Mouse (Mus musculus) midbrain, embryonic 16.5 days (tissue): ENCODE data around the gene Hivep3. TPM values are rescaled to one million over a fixed set of nuclear protein-coding genes. Genes with fewer than 3 reads are reported as not detected.

Experiments used
- ATAC-seq: fragments of 200-750 bp; cut with Nextera tagmentation; 2 replicates; pipeline ENCODE4 v1.8.0; 2017; ENCODE audit warnings: moderate TSS enrichment
- H3K27ac ChIP-seq: fragments of 300-500 bp; sonication (generic); 2 replicates; pipeline ENCODE4 v1.5.1; 2014; ENCODE audit warnings: mild to moderate bottlenecking, low read length, mixed read lengths
- H3K27me3 ChIP-seq: fragments of 300-500 bp; sonication (generic); 2 replicates; pipeline ENCODE4 v1.6.1; 2014; ENCODE audit warnings: low read depth, low read length, mixed read lengths; ENCODE audit not compliant: control insufficient read depth, insufficient read depth
- H3K36me3 ChIP-seq: fragments of 300-500 bp; sonication (generic); 2 replicates; pipeline ENCODE4 v1.6.1; 2014; ENCODE audit warnings: mild to moderate bottlenecking, low read length, moderate library complexity, mixed read lengths; ENCODE audit not compliant: control insufficient read depth, insufficient read depth
- H3K4me1 ChIP-seq: fragments of 300-500 bp; sonication (generic); 2 replicates; pipeline ENCODE4 v1.6.1; 2014; ENCODE audit warnings: mild to moderate bottlenecking, low read length, mixed read lengths; ENCODE audit not compliant: control insufficient read depth, insufficient read depth
- H3K4me2 ChIP-seq: fragments of 300-500 bp; sonication (generic); 2 replicates; pipeline ENCODE4 v1.6.1; 2014; ENCODE audit warnings: mild to moderate bottlenecking, low read length, mixed read lengths
- H3K4me3 ChIP-seq: fragments of 300-500 bp; sonication (generic); 2 replicates; pipeline ENCODE4 v1.5.1; 2014; ENCODE audit warnings: low read depth, mild to moderate bottlenecking, low read length, moderate library complexity, mixed read lengths
- H3K9ac ChIP-seq: fragments of 300-500 bp; sonication (generic); 2 replicates; pipeline ENCODE4 v1.6.1; 2014; ENCODE audit warnings: low read depth, low read length, mixed read lengths
- H3K9me3 ChIP-seq: fragments of 300-500 bp; sonication (generic); replicated peaks from 2 replicates; pipeline ENCODE4 v1.6.1; 2014; ENCODE audit warnings: mild to moderate bottlenecking, low read length, mixed read lengths; ENCODE audit not compliant: control insufficient read depth, poor library complexity, severe bottlenecking
- WGBS: fragments of 180-500 bp; shearing (Covaris S2); extraction: QIAGEN DNeasy Blood & Tissue Kit; methylation state at CpG from one replicate; pipeline ENCODE4 v1.1.7; 2014; 5-methylcytosine and 5-hydroxymethylcytosine counted together
- polyA plus RNA-seq: library from polyadenylated mRNA; unstranded; fragments of >200 nt; fragmentation: Nextera tagmentation; extraction: Ambion mirVana; gene quantifications from 2 replicates; pipeline ENCODE4 v1.2.1, GENCODE M21; 2015

The Hivep3 gene
- polyA plus RNA-seq, 1 experiment from 2014 or later = 20.2 TPM

GRCm38 (mm10) chr4:119750681-119751211 lies 17.2 kb downstream of the Hivep3 start:
- H3K4me1 ChIP-seq = no peaks in the 10 kb centered on the region
- no peak for ATAC-seq
- no peak overlapping the region for H3K4me3 ChIP-seq
- H3K4me2 ChIP-seq = no peak overlapping the region
- WGBS = 91% methylated on average over 6 of the region's 6 CpGs
- no peaks in the 10 kb centered on the region for H3K27me3 ChIP-seq
- no peak overlapping the region for H3K27ac ChIP-seq
- no peaks in the 10 kb centered on the region for H3K36me3 ChIP-seq
- H3K9ac ChIP-seq = no peak overlapping the region
- no peaks in the 10 kb centered on the region for H3K9me3 ChIP-seq

GRCm38 (mm10) chr4:119751408-119752006 lies 17.9 kb downstream of the Hivep3 start:
- Histone ChIP-seq H3K27me3 (no peaks in the 10 kb centered on the region), H3K4me1 (no peaks in the 10 kb centered on the region), H3K9me3 (no peaks in the 10 kb centered on the region), H3K9ac (no peak overlapping the region), H3K27ac (no peak overlapping the region), H3K4me2 (no peak overlapping the region), H3K36me3 (no peaks in the 10 kb centered on the region), H3K4me3 (no peak overlapping the region)
- no peak for ATAC-seq
- 61% methylated on average over 2 of the region's 2 CpGs for WGBS

- no peak for ATAC-seq
- WGBS = 89% methylated on average over 4 of the region's 4 CpGs
- no peak overlapping the region for H3K27ac ChIP-seq
- no peak overlapping the region for H3K4me2 ChIP-seq
- H3K9ac ChIP-seq = no peak overlapping the region
- no peaks in the 10 kb centered on the region for H3K4me1 ChIP-seq
- H3K4me3 ChIP-seq = no peak overlapping the region
- H3K9me3 ChIP-seq = no peaks in the 10 kb centered on the region
- no peaks in the 10 kb centered on the region for H3K27me3 ChIP-seq
- H3K36me3 ChIP-seq = no peaks in the 10 kb centered on the region
Observed at GRCm38 (mm10) chr4:119759574-119760233, 26.1 kb downstream of the Hivep3 start.

GRCm38 (mm10) chr4:119760820-119761219 lies 27.2 kb downstream of the Hivep3 start:
- H3K4me2 ChIP-seq = no peak overlapping the region
- H3K36me3 ChIP-seq = no peaks in the 10 kb centered on the region
- no peak for ATAC-seq
- no peak overlapping the region for H3K9ac ChIP-seq
- no peak overlapping the region for H3K27ac ChIP-seq
- no peak overlapping the region for H3K4me3 ChIP-seq
- H3K4me1 ChIP-seq = no peaks in the 10 kb centered on the region
- WGBS = 82% methylated on average over 7 of the region's 7 CpGs
- H3K27me3 ChIP-seq = no peaks in the 10 kb centered on the region; the same call in 1 of the 2 replicates
- no peaks in the 10 kb centered on the region for H3K9me3 ChIP-seq

GRCm38 (mm10) chr4:119761459-119762121 lies 28.0 kb downstream of the Hivep3 start:
- Histone ChIP-seq H3K4me1 (no peaks in the 10 kb centered on the region), H3K4me2 (no peak overlapping the region), H3K27me3 (no peaks in the 10 kb centered on the region; the same call in 1 of the 2 replicates), H3K9me3 (no peaks in the 10 kb centered on the region), H3K36me3 (no peaks in the 10 kb centered on the region), H3K27ac (no peak overlapping the region), H3K4me3 (no peak overlapping the region), H3K9ac (no peak overlapping the region)
- no peak for ATAC-seq
- 81% methylated on average over 9 of the region's 9 CpGs for WGBS

GRCm38 (mm10) chr4:119762171-119762570 lies 28.6 kb downstream of the Hivep3 start:
- ATAC-seq = no peak
- Histone ChIP-seq H3K9ac (no peak overlapping the region), H3K4me3 (no peak overlapping the region), H3K36me3 (no peaks in the 10 kb centered on the region), H3K27ac (no peak overlapping the region), H3K27me3 (no peaks in the 10 kb centered on the region; the same call in 1 of the 2 replicates), H3K4me1 (no peaks in the 10 kb centered on the region), H3K9me3 (no peaks in the 10 kb centered on the region), H3K4me2 (no peak overlapping the region)
- WGBS = 89% methylated on average over 2 of the region's 2 CpGs

GRCm38 (mm10) chr4:119768046-119768445 lies 34.5 kb downstream of the Hivep3 start:
- Histone ChIP-seq H3K9me3 (no peaks in the 10 kb centered on the region), H3K27me3 (no peaks in the 10 kb centered on the region; the same call in 1 of the 2 replicates), H3K4me1 (no peaks in the 10 kb centered on the region), H3K36me3 (no peaks in the 10 kb centered on the region), H3K4me2 (no peak overlapping the region), H3K9ac (no peak overlapping the region), H3K4me3 (no peak overlapping the region), H3K27ac (no peak overlapping the region)
- no peak for ATAC-seq
- 84% methylated on average over 3 of the region's 3 CpGs for WGBS

- Histone ChIP-seq H3K4me3 (no peak overlapping the region), H3K9me3 (no peaks in the 10 kb centered on the region), H3K4me1 (no peaks in the 10 kb centered on the region), H3K4me2 (no peak overlapping the region), H3K27me3 (no peaks in the 10 kb centered on the region), H3K36me3 (no peaks in the 10 kb centered on the region), H3K9ac (no peak overlapping the region), H3K27ac (no peak overlapping the region)
- ATAC-seq = no peak
- 81% methylated on average over 3 of the region's 3 CpGs for WGBS
Observed at GRCm38 (mm10) chr4:119775913-119776312, 42.3 kb downstream of the Hivep3 start.

- ATAC-seq = no peak
- H3K4me3 ChIP-seq = no peak overlapping the region
- H3K9ac ChIP-seq = no peak overlapping the region
- 88% methylated on average over 3 of the region's 3 CpGs for WGBS
- no peak overlapping the region for H3K4me2 ChIP-seq
- no peaks in the 10 kb centered on the region for H3K27me3 ChIP-seq
- no peaks in the 10 kb centered on the region for H3K4me1 ChIP-seq
- H3K36me3 ChIP-seq = no peaks in the 10 kb centered on the region
- H3K9me3 ChIP-seq = no peaks in the 10 kb centered on the region
- no peak overlapping the region for H3K27ac ChIP-seq
Observed at GRCm38 (mm10) chr4:119777146-119777545, 43.6 kb downstream of the Hivep3 start.
